Mouse (Mus musculus): ENCODE data around the gene B4gat1. TPM values are rescaled to one million over a fixed set of nuclear protein-coding genes. Genes with fewer than 3 reads are reported as not detected.
A peak's percentile ranks its signal among the peaks of the same experiment; 100 is the strongest.
"Not testable (repeated sequence)": the region's sequence is repeated elsewhere in the genome, so short reads cannot be mapped to it uniquely, and the experiment has no call there.

The B4gat1 gene
- total RNA-seq, 1 experiment from 2014 or later = 9.2 TPM

- ATAC-seq (replicated peaks; ENCODE audit: low read depth, poor library complexity, severe bottlenecking) = no peak
Measured at GRCm38 (mm10) chr19:5073518-5073917, 34.9 kb downstream of the B4gat1 start.

- no peak for ATAC-seq (replicated peaks; ENCODE audit: low read depth, poor library complexity, severe bottlenecking)
Measured at GRCm38 (mm10) chr19:5079279-5079678, 40.7 kb downstream of the B4gat1 start.

GRCm38 (mm10) chr19:5082005-5082404, 43.4 kb downstream of the B4gat1 start:
- ATAC-seq (replicated peaks; ENCODE audit: low read depth, poor library complexity, severe bottlenecking) = no peak

- ATAC-seq (replicated peaks; ENCODE audit: low read depth, poor library complexity, severe bottlenecking) = no peak
Measured at GRCm38 (mm10) chr19:5082596-5082995, 44.0 kb downstream of the B4gat1 start.

- ATAC-seq (replicated peaks; ENCODE audit: low read depth, poor library complexity, severe bottlenecking) = no peak
Measured at GRCm38 (mm10) chr19:5083961-5084833, 45.6 kb downstream of the B4gat1 start.

- ATAC-seq (replicated peaks; ENCODE audit: low read depth, poor library complexity, severe bottlenecking) = no peak
Measured at GRCm38 (mm10) chr19:5084834-5085144, 46.2 kb downstream of the B4gat1 start.

- ATAC-seq (replicated peaks; ENCODE audit: low read depth, poor library complexity, severe bottlenecking) = no peak
Measured at GRCm38 (mm10) chr19:5085145-5085863, 46.7 kb downstream of the B4gat1 start, which contains the start of gene Tmem151a. Tmem151a (minus strand) TSS chr19:5085531.

- ATAC-seq (replicated peaks; ENCODE audit: low read depth, poor library complexity, severe bottlenecking) = not testable (repeated sequence)
Measured at GRCm38 (mm10) chr19:5086533-5086932, 47.9 kb downstream of the B4gat1 start.

GRCm38 (mm10) chr19:5087884-5088728, 49.5 kb downstream of the B4gat1 start, which contains the start of gene Yif1a:
Yif1a (plus strand) TSS chr19:5088538.
- ATAC-seq (replicated peaks; ENCODE audit: low read depth, poor library complexity, severe bottlenecking) = peak; percentile 88

GRCm38 (mm10) chr19:5089324-5089723, 50.7 kb downstream of the B4gat1 start:
- ATAC-seq (replicated peaks; ENCODE audit: low read depth, poor library complexity, severe bottlenecking) = no peak

Other genes starting within 250 kb of the B4gat1 start
- 70.3 and 72.6 TPM in 2 replicates for gene Rbm4, start 244.9 kb upstream of the B4gat1 start, total RNA-seq (2017)
- 48.6 and 50.1 TPM in 2 replicates for gene Gm21992, start 227.2 kb upstream of the B4gat1 start, total RNA-seq (2017)
- gene Rbm14, start 227.2 kb upstream of the B4gat1 start, total RNA-seq (2017) = 22.6 and 28.6 TPM in 2 replicates
- gene Ccs, start 199.5 kb upstream of the B4gat1 start, total RNA-seq (2017) = 37.3 and 61.4 TPM in 2 replicates
- not detected in 2 replicates for gene Ccdc87, start 199.5 kb upstream of the B4gat1 start, total RNA-seq (2017)
- gene Ctsf, start 183.7 kb upstream of the B4gat1 start, total RNA-seq (2017) = 4.7 and 11.5 TPM in 2 replicates
- 0.37 TPM in 1 of 2 replicates, not detected in the other for gene Actn3, start 160.9 kb upstream of the B4gat1 start, total RNA-seq (2017)
- gene Zdhhc24, start 160.2 kb upstream of the B4gat1 start, total RNA-seq (2017) = 9.2 and 9.6 TPM in 2 replicates
- 3.8 and 4.8 TPM in 2 replicates for gene Bbs1, start 132.2 kb upstream of the B4gat1 start, total RNA-seq (2017)
- gene Dpp3, start 110.5 kb upstream of the B4gat1 start, total RNA-seq (2017) = 34.8 and 40.8 TPM in 2 replicates
- 0.14 TPM in 1 of 2 replicates, not detected in the other for gene Peli3, start 95.7 kb upstream of the B4gat1 start, total RNA-seq (2017)
- 56.0 and 82.6 TPM in 2 replicates for gene Mrpl11, start 76.7 kb upstream of the B4gat1 start, total RNA-seq (2017)
- not detected in 2 replicates for gene Npas4, start 48.5 kb upstream of the B4gat1 start, total RNA-seq (2017)
- gene Slc29a2, start 15.0 kb upstream of the B4gat1 start, total RNA-seq (2017) = 2.3 and 4.3 TPM in 2 replicates
- gene AC124502.3, start 65 bp downstream of the B4gat1 start, total RNA-seq (2017) = 5.8 TPM in 1 of 2 replicates, not detected in the other
- gene Brms1, start 2.5 kb downstream of the B4gat1 start, total RNA-seq (2017) = 27.8 and 28.5 TPM in 2 replicates
- 0.15 and 0.18 TPM in 2 replicates for gene Rin1, start 11.7 kb downstream of the B4gat1 start, total RNA-seq (2017)
- 0.41 and 0.49 TPM in 2 replicates for gene Cd248, start 29.3 kb downstream of the B4gat1 start, total RNA-seq (2017)
- not detected in 2 replicates for gene Tmem151a, start 46.7 kb downstream of the B4gat1 start, total RNA-seq (2017)
- 15.2 and 19.3 TPM in 2 replicates for gene Yif1a, start 49.7 kb downstream of the B4gat1 start, total RNA-seq (2017)
- gene Cnih2, start 59.7 kb downstream of the B4gat1 start, total RNA-seq (2017) = 0.46 TPM in 1 of 2 replicates, not detected in the other
- gene Rab1b, start 68.2 kb downstream of the B4gat1 start, total RNA-seq (2017) = 62.3 and 67.7 TPM in 2 replicates
- 4.8 and 5.2 TPM in 2 replicates for gene Klc2, start 79.7 kb downstream of the B4gat1 start, total RNA-seq (2017)
- gene Pacs1, start 234.3 kb downstream of the B4gat1 start, total RNA-seq (2017) = 9.7 and 20.6 TPM in 2 replicates